Mouse (Mus musculus): ENCODE measurements around the gene Kcnh2. TPM values are rescaled to one million over a fixed set of nuclear protein-coding genes. Genes with fewer than 3 reads are reported as not detected.

Kcnh2 gene
- polyA plus RNA-seq, 1 experiment from 2014 or later = 3.0 TPM

DNA sequence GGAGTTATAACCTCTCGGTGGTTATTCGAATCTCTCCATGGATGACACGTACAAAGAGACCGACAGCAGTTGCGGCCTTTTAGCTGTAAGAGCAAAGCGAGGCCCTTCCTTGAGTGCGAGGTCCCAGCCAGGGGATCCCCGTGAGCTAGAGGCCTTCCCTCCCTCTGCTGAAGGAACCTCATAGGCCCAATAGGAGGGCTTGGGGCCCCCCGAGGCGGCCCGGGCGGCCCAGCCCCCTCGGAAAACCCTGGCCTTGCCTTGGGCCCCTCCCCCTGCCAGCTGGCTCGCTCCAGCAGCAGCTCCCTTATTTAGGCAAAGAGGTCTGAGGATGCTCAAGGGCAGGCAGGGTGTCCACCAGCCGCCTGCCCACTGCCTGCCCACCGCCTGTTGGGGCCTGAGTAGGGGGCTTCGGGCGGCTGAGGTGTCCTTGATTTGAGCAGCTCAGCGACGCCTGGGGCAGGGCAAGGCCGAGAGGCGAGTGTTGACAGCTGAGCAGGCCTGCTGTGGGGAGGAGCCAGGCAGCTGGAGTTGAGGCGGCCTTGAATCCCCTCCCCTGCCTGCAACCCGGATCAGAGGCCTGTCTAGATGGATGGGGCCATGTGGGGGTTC lies 951 bp upstream of the Kcnh2 start:
- H3K4me1 ChIP-seq (replicated peaks; ENCODE audit: control insufficient read depth, insufficient read depth, low read length) = no peaks in the 10 kb centered on the region
- no peak for TF ChIP-seq CTCF (IDR thresholded peaks at IDR 0.05; ENCODE audit: low read depth)
- 4% methylated on average over 24 of the region's 24 CpGs for WGBS
- peak overlapping the region; percentile 66 for H3K4me3 ChIP-seq (ENCODE audit: low read depth, low read length)
- peak overlapping the region; percentile 91 for H3K4me2 ChIP-seq (replicated peaks; ENCODE audit: low read depth)
- H3K27me3 ChIP-seq (replicated peaks; ENCODE audit: control insufficient read depth, insufficient read depth, low read length) = peaks cover 44% of the 10 kb centered on the region
- peak; percentile 25; the same call in 1 of the 2 replicates for ATAC-seq
- no peaks in the 10 kb centered on the region for H3K9me3 ChIP-seq (ENCODE audit: control insufficient read depth)
- peak overlapping the region; percentile 34 for H3K9ac ChIP-seq (ENCODE audit: low read depth, low read length)
- peak overlapping the region; percentile 73 for H3K27ac ChIP-seq (ENCODE audit: low read depth, low read length)
- no peaks in the 10 kb centered on the region for H3K36me3 ChIP-seq (ENCODE audit: control insufficient read depth, insufficient read depth)

GRCm38 (mm10) chr5:24351701-24352171 lies 332 bp upstream of the Kcnh2 start:
- peak; percentile 23 for ATAC-seq
- Histone ChIP-seq H3K4me2 (replicated peaks; ENCODE audit: low read depth) (peak overlapping the region; percentile 91), H3K4me3 (ENCODE audit: low read depth, low read length) (peak overlapping the region; percentile 66), H3K9ac (ENCODE audit: low read depth, low read length) (peak overlapping the region; percentile 50), H3K4me1 (replicated peaks; ENCODE audit: control insufficient read depth, insufficient read depth, low read length) (no peaks in the 10 kb centered on the region), H3K27ac (ENCODE audit: low read depth, low read length) (peak overlapping the region; percentile 73), H3K36me3 (ENCODE audit: control insufficient read depth, insufficient read depth) (no peaks in the 10 kb centered on the region), H3K9me3 (ENCODE audit: control insufficient read depth) (no peaks in the 10 kb centered on the region), H3K27me3 (replicated peaks; ENCODE audit: control insufficient read depth, insufficient read depth, low read length) (peaks cover 44% of the 10 kb centered on the region)
- TF ChIP-seq CTCF (IDR thresholded peaks at IDR 0.05; ENCODE audit: low read depth) = no peak
- under 1% methylated on average over 38 of the region's 41 CpGs for WGBS

- 46% methylated on average over 15 of the region's 15 CpGs for WGBS
- H3K27ac ChIP-seq (ENCODE audit: low read depth, low read length) = no peak overlapping the region
- H3K4me2 ChIP-seq (replicated peaks; ENCODE audit: low read depth) = peak overlapping the region; percentile 91
- H3K9ac ChIP-seq (ENCODE audit: low read depth, low read length) = peak overlapping the region; percentile 50; the same call in 1 of the 2 replicates
- H3K36me3 ChIP-seq (ENCODE audit: control insufficient read depth, insufficient read depth) = no peaks in the 10 kb centered on the region
- H3K27me3 ChIP-seq (replicated peaks; ENCODE audit: control insufficient read depth, insufficient read depth, low read length) = peaks cover 44% of the 10 kb centered on the region
- peak overlapping the region; percentile 66 for H3K4me3 ChIP-seq (ENCODE audit: low read depth, low read length)
- TF ChIP-seq CTCF (IDR thresholded peaks at IDR 0.05; ENCODE audit: low read depth) = no peak
- H3K9me3 ChIP-seq (ENCODE audit: control insufficient read depth) = no peaks in the 10 kb centered on the region
- ATAC-seq = no peak
- H3K4me1 ChIP-seq (replicated peaks; ENCODE audit: control insufficient read depth, insufficient read depth, low read length) = no peaks in the 10 kb centered on the region
Measured at GRCm38 (mm10) chr5:24350531-24351250, 713 bp downstream of the Kcnh2 start.

DNA sequence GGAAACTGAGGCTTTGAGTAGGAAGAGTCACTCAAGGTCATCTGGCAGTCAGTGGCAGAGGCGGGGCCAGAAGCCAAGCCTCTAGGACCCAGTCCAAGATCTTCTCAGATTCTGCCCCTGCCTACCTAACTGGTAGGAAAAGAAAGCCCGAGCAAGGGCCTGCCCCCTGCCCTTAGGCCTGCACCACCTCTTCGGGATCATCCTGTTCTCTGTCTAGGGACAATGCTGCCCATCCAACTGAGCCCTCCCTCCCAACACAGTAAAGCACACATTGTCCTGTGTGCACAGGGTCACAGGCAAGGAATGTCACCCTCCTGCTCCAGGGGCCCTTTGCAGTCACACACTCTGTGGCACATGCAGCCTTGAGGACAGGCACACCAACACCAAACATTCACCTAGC lies 1.3 kb downstream of the Kcnh2 start:
- Histone ChIP-seq H3K9me3 (ENCODE audit: control insufficient read depth) (no peaks in the 10 kb centered on the region), H3K27me3 (replicated peaks; ENCODE audit: control insufficient read depth, insufficient read depth, low read length) (peaks cover 44% of the 10 kb centered on the region), H3K4me1 (replicated peaks; ENCODE audit: control insufficient read depth, insufficient read depth, low read length) (no peaks in the 10 kb centered on the region), H3K4me3 (ENCODE audit: low read depth, low read length) (no peak overlapping the region; the same call in 1 of the 2 replicates), H3K4me2 (replicated peaks; ENCODE audit: low read depth) (peak overlapping the region; percentile 91; the same call in 1 of the 2 replicates), H3K36me3 (ENCODE audit: control insufficient read depth, insufficient read depth) (no peaks in the 10 kb centered on the region), H3K27ac (ENCODE audit: low read depth, low read length) (no peak overlapping the region), H3K9ac (ENCODE audit: low read depth, low read length) (no peak overlapping the region)
- 59% methylated on average over 3 of the region's 3 CpGs for WGBS
- TF ChIP-seq CTCF (IDR thresholded peaks at IDR 0.05; ENCODE audit: low read depth) = no peak
- ATAC-seq = no peak

- peaks cover 41% of the 10 kb centered on the region for H3K27me3 ChIP-seq (replicated peaks; ENCODE audit: control insufficient read depth, insufficient read depth, low read length)
- ATAC-seq = peak; percentile 11; the same call in 1 of the 2 replicates
- no peaks in the 10 kb centered on the region for H3K36me3 ChIP-seq (ENCODE audit: control insufficient read depth, insufficient read depth)
- peak overlapping the region; percentile 83 for H3K4me2 ChIP-seq (replicated peaks; ENCODE audit: low read depth)
- H3K4me3 ChIP-seq (ENCODE audit: low read depth, low read length) = peak overlapping the region; percentile 45
- WGBS = under 1% methylated on average over 25 of the region's 30 CpGs
- no peak for TF ChIP-seq CTCF (IDR thresholded peaks at IDR 0.05; ENCODE audit: low read depth)
- no peak overlapping the region for H3K9ac ChIP-seq (ENCODE audit: low read depth, low read length)
- H3K27ac ChIP-seq (ENCODE audit: low read depth, low read length) = no peak overlapping the region
- H3K9me3 ChIP-seq (ENCODE audit: control insufficient read depth) = no peaks in the 10 kb centered on the region
- H3K4me1 ChIP-seq (replicated peaks; ENCODE audit: control insufficient read depth, insufficient read depth, low read length) = no peaks in the 10 kb centered on the region
Measured at GRCm38 (mm10) chr5:24348546-24348945, 2.9 kb downstream of the Kcnh2 start.

DNA sequence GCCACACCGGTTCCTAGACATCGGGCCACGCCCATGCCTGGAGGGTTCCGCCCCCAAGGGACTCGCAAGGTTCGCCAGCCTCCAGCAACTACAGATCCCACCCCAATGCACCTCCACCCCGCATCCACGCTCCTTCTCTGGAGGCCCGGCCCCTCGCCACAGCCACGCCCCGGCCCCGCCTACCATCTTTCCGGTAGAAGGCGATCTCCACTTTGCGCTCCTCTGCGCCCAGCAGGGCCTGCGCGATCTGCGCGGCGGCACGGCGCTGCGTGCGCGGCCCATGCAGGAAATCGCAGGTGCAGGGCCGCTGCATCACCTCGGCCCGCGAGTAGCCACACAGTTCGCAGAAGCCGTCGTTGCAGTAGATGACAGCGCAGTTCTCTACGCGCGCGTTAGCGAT lies 3.3 kb downstream of the Kcnh2 start:
- H3K4me2 ChIP-seq (replicated peaks; ENCODE audit: low read depth) = peak overlapping the region; percentile 83
- 0% methylated on average over 41 of the region's 41 CpGs for WGBS
- H3K27ac ChIP-seq (ENCODE audit: low read depth, low read length) = no peak overlapping the region
- H3K36me3 ChIP-seq (ENCODE audit: control insufficient read depth, insufficient read depth) = no peaks in the 10 kb centered on the region
- no peak for TF ChIP-seq CTCF (IDR thresholded peaks at IDR 0.05; ENCODE audit: low read depth)
- no peaks in the 10 kb centered on the region for H3K4me1 ChIP-seq (replicated peaks; ENCODE audit: control insufficient read depth, insufficient read depth, low read length)
- ATAC-seq = peak; percentile 62
- peak overlapping the region; percentile 45 for H3K4me3 ChIP-seq (ENCODE audit: low read depth, low read length)
- H3K9ac ChIP-seq (ENCODE audit: low read depth, low read length) = no peak overlapping the region
- peaks cover 40% of the 10 kb centered on the region for H3K27me3 ChIP-seq (replicated peaks; ENCODE audit: control insufficient read depth, insufficient read depth, low read length)
- no peaks in the 10 kb centered on the region for H3K9me3 ChIP-seq (ENCODE audit: control insufficient read depth)

Measured in intestine, postnatal 0 days (tissue).